Mouse (Mus musculus) limb, embryonic 10.5 days (tissue): ENCODE measurements at regions not wholly inside any gene's neighbourhood (a gene's known extent, or its start where the extent isn't known, plus 50 kb on each side); places are given as distances from the start of the nearest gene placed in this dataset.
A peak's percentile ranks its signal among the peaks of the same experiment; 100 is the strongest.

ENCODE experiments used
- DNase-seq: peaks from one replicate; pipeline ENCODE4 v3.0.0-alpha.2; 2017; ENCODE audit warnings: low spot score
- H3K27ac ChIP-seq: fragments of 300-500 bp; sonication (generic); 2 replicates; pipeline ENCODE4 v1.5.1; 2016; ENCODE audit warnings: mild to moderate bottlenecking
- H3K27me3 ChIP-seq: fragments of 300-500 bp; sonication (generic); 2 replicates; pipeline ENCODE4 v1.6.1; 2016; ENCODE audit warnings: low read depth, mild to moderate bottlenecking; ENCODE audit not compliant: poor library complexity, severe bottlenecking
- H3K36me3 ChIP-seq: fragments of 300-500 bp; sonication (generic); 2 replicates; pipeline ENCODE4 v1.6.1; 2016; ENCODE audit warnings: mild to moderate bottlenecking, moderate library complexity
- H3K4me1 ChIP-seq: fragments of 300-500 bp; sonication (generic); 2 replicates; pipeline ENCODE4 v1.6.1; 2016
- H3K4me3 ChIP-seq: fragments of 300-500 bp; sonication (generic); 2 replicates; pipeline ENCODE4 v1.5.1; 2016; ENCODE audit warnings: mild to moderate bottlenecking, moderate library complexity
- H3K9me3 ChIP-seq: fragments of 300-500 bp; sonication (generic); replicated peaks from 2 replicates; pipeline ENCODE4 v1.6.1; 2016; ENCODE audit warnings: mild to moderate bottlenecking
- WGBS: fragments of 180-500 bp; shearing (Covaris S2); methylation state at CpG from one replicate; pipeline ENCODE4 v1.1.7; 2016; 5-methylcytosine and 5-hydroxymethylcytosine counted together

GRCm38 (mm10) chr6:66012675-66013074, 60.3 kb downstream of the 4930544G11Rik start:
- Histone ChIP-seq H3K4me1 (no peaks in the 10 kb centered on the region), H3K27ac (no peak overlapping the region), H3K27me3 (no peaks in the 10 kb centered on the region), H3K4me3 (no peak overlapping the region), H3K9me3 (no peaks in the 10 kb centered on the region), H3K36me3 (no peaks in the 10 kb centered on the region)
- DNase-seq, result no peak
- WGBS, result 89% methylated on average over 3 of the region's 3 CpGs

- no peaks in the 10 kb centered on the region for H3K36me3 ChIP-seq
- no peaks in the 10 kb centered on the region for H3K27me3 ChIP-seq
- H3K4me3 ChIP-seq, result no peak overlapping the region
- H3K4me1 ChIP-seq, result no peaks in the 10 kb centered on the region
- H3K9me3 ChIP-seq, result no peaks in the 10 kb centered on the region
- no peak overlapping the region for H3K27ac ChIP-seq
- WGBS, result 83% methylated on average over 1 of the region's 1 CpGs
- DNase-seq, result no peak
These were observed 71.1 kb downstream of the 4930544G11Rik start for GRCm38 (mm10) chr6:66023531-66023930.

- Histone ChIP-seq H3K4me1 (no peaks in the 10 kb centered on the region), H3K36me3 (no peaks in the 10 kb centered on the region), H3K4me3 (no peak overlapping the region), H3K9me3 (no peaks in the 10 kb centered on the region), H3K27ac (no peak overlapping the region), H3K27me3 (no peaks in the 10 kb centered on the region)
- no peak for DNase-seq
- WGBS, result 90% methylated on average over 2 of the region's 2 CpGs
These were observed 84.4 kb downstream of the 4930544G11Rik start for GRCm38 (mm10) chr6:66036789-66037188.

- no peaks in the 10 kb centered on the region for H3K9me3 ChIP-seq
- H3K4me3 ChIP-seq, result no peak overlapping the region
- no peak overlapping the region for H3K27ac ChIP-seq
- WGBS, result 71% methylated on average over 4 of the region's 4 CpGs
- no peaks in the 10 kb centered on the region for H3K36me3 ChIP-seq
- H3K27me3 ChIP-seq, result no peaks in the 10 kb centered on the region
- no peak for DNase-seq
- H3K4me1 ChIP-seq, result peaks cover 3% of the 10 kb centered on the region; the same call in 1 of the 2 replicates
These were observed 99.4 kb downstream of the 4930544G11Rik start for GRCm38 (mm10) chr6:66051852-66052251.

- Histone ChIP-seq H3K36me3 (no peaks in the 10 kb centered on the region), H3K27ac (no peak overlapping the region), H3K27me3 (no peaks in the 10 kb centered on the region), H3K4me1 (peaks cover 3% of the 10 kb centered on the region; the same call in 1 of the 2 replicates), H3K9me3 (no peaks in the 10 kb centered on the region), H3K4me3 (no peak overlapping the region)
- DNase-seq, result no peak
These were observed 100.0 kb downstream of the 4930544G11Rik start for GRCm38 (mm10) chr6:66052386-66052785.

- Histone ChIP-seq H3K9me3 (no peaks in the 10 kb centered on the region), H3K36me3 (no peaks in the 10 kb centered on the region), H3K27ac (no peak overlapping the region), H3K27me3 (no peaks in the 10 kb centered on the region), H3K4me1 (peaks cover 3% of the 10 kb centered on the region; the same call in 1 of the 2 replicates), H3K4me3 (no peak overlapping the region)
- WGBS, result 85% methylated on average over 2 of the region's 2 CpGs
- DNase-seq, result no peak
These were observed 100.8 kb downstream of the 4930544G11Rik start for GRCm38 (mm10) chr6:66053197-66053596.

GRCm38 (mm10) chr6:66068874-66069273, 116.5 kb downstream of the 4930544G11Rik start:
- 90% methylated on average over 2 of the region's 2 CpGs for WGBS
- Histone ChIP-seq H3K4me1 (no peaks in the 10 kb centered on the region), H3K4me3 (no peak overlapping the region), H3K9me3 (no peaks in the 10 kb centered on the region), H3K27ac (no peak overlapping the region), H3K36me3 (no peaks in the 10 kb centered on the region), H3K27me3 (no peaks in the 10 kb centered on the region)
- DNase-seq, result no peak

GRCm38 (mm10) chr6:66077445-66077844, 125.0 kb downstream of the 4930544G11Rik start:
- WGBS, result 41% methylated on average over 2 of the region's 2 CpGs
- H3K4me3 ChIP-seq, result no peak overlapping the region
- H3K27me3 ChIP-seq, result no peaks in the 10 kb centered on the region
- H3K36me3 ChIP-seq, result no peaks in the 10 kb centered on the region
- H3K9me3 ChIP-seq, result no peaks in the 10 kb centered on the region
- peak overlapping the region; percentile 70 for H3K27ac ChIP-seq
- no peak for DNase-seq
- peaks cover 37% of the 10 kb centered on the region for H3K4me1 ChIP-seq

GRCm38 (mm10) chr6:66078769-66079168, 126.4 kb downstream of the 4930544G11Rik start:
- peak overlapping the region; percentile 43 for H3K27ac ChIP-seq

GRCm38 (mm10) chr6:66101555-66102071, 149.2 kb downstream of the 4930544G11Rik start:
- no peaks in the 10 kb centered on the region for H3K27me3 ChIP-seq
- H3K4me1 ChIP-seq, result no peaks in the 10 kb centered on the region
- H3K27ac ChIP-seq, result no peak overlapping the region
- no peak overlapping the region for H3K4me3 ChIP-seq
- DNase-seq, result no peak
- no peaks in the 10 kb centered on the region for H3K36me3 ChIP-seq
- no peaks in the 10 kb centered on the region for H3K9me3 ChIP-seq
- WGBS, result 67% methylated on average over 3 of the region's 3 CpGs

More at GRCm38 (mm10) chr6:66078769-66079168, 126.4 kb downstream of the 4930544G11Rik start:
- H3K36me3 ChIP-seq, result no peaks in the 10 kb centered on the region
- WGBS, result 87% methylated on average over 1 of the region's 1 CpGs
- no peak overlapping the region for H3K4me3 ChIP-seq
- H3K9me3 ChIP-seq, result no peaks in the 10 kb centered on the region
- peaks cover 37% of the 10 kb centered on the region for H3K4me1 ChIP-seq
- DNase-seq, result no peak
- H3K27me3 ChIP-seq, result no peaks in the 10 kb centered on the region

GRCm38 (mm10) chr6:66114366-66114765, 162.0 kb downstream of the 4930544G11Rik start:
- Histone ChIP-seq H3K9me3 (no peaks in the 10 kb centered on the region), H3K27me3 (no peaks in the 10 kb centered on the region), H3K4me1 (0 out of 2 replicates have a peak, but pooled peaks cover 4% of the 10 kb centered on the region), H3K4me3 (no peak overlapping the region), H3K27ac (no peak overlapping the region), H3K36me3 (no peaks in the 10 kb centered on the region)
- 92% methylated on average over 6 of the region's 6 CpGs for WGBS
- no peak for DNase-seq

GRCm38 (mm10) chr6:66121479-66122183, 169.2 kb downstream of the 4930544G11Rik start:
- peaks cover 14% of the 10 kb centered on the region for H3K4me1 ChIP-seq
- no peak overlapping the region for H3K27ac ChIP-seq
- H3K36me3 ChIP-seq, result no peaks in the 10 kb centered on the region
- H3K27me3 ChIP-seq, result no peaks in the 10 kb centered on the region
- no peak overlapping the region for H3K4me3 ChIP-seq
- DNase-seq, result no peak
- H3K9me3 ChIP-seq, result no peaks in the 10 kb centered on the region
- 89% methylated on average over 5 of the region's 5 CpGs for WGBS

- Histone ChIP-seq H3K4me3 (no peak overlapping the region), H3K27me3 (no peaks in the 10 kb centered on the region), H3K4me1 (peaks cover 12% of the 10 kb centered on the region), H3K36me3 (no peaks in the 10 kb centered on the region), H3K9me3 (no peaks in the 10 kb centered on the region), H3K27ac (no peak overlapping the region)
- 81% methylated on average over 1 of the region's 1 CpGs for WGBS
- no peak for DNase-seq
These were observed 171.9 kb downstream of the 4930544G11Rik start for GRCm38 (mm10) chr6:66124292-66124691.
